Mouse (Mus musculus) spleen, postnatal 14 days (tissue): ENCODE results near the gene Xrn2.
"Not testable (repeated sequence)": the region's sequence is repeated elsewhere in the genome, so short reads cannot be mapped to it uniquely, and the experiment has no call there.

ENCODE experiments used
- DNase-seq, 2 experiments: peaks; one replicate each; pipeline ENCODE4 v3.0.0; 2021 to 2022; ENCODE audit warnings: low spot score in 2 of 2

The Xrn2 gene

DNA sequence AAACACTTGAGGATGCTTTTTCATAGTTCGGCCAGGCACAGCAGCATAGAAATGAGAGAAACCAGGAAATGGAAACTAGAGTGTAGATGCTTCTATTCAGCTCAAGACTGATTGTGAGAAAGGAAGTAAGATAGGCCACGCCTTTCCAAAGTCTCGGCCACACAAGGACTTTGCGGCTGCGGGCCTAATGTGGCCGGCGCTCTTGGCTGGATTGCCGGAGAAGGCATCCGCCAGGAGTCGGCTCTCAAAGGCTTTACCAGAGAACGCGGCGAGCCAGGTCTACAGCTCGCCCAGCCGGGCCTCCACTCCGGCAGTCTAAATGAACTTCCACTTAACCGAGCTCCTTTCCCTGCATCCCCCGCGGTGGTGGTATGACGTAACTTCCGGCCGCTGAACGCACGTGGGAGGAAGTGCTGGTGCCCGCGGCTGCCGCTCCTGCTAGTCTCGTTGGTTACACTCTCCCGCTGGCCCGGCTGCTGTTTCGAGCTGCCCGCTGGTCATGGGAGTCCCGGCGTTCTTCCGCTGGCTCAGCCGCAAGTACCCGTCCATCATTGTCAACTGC, at the start of gene Xrn2:
Xrn2 (plus strand) TSS at position 374 of the 562 bp plus-strand sequence.
- DNase-seq: peak; percentile 85 to 92

DNA sequence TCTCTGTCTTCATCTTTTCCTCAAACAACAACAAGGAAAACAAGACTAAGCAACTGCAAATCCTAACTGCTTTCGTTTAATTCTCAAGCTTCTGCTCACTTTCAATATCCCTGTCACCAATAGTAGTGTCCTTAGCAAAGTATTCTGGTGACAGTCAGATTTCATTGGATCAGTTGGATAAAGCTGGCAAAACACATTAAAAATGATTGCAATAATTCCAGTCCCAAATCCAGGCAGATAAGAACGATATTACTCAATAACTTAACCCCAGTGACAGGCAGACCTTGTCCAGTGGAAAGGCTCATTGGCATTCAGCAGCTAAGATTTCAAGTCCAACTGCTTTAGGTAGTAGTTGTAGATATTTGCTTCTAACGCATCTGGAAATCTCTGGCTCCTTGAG, 37.8 kb upstream of the Xrn2 start:
- no peak for DNase-seq

DNA sequence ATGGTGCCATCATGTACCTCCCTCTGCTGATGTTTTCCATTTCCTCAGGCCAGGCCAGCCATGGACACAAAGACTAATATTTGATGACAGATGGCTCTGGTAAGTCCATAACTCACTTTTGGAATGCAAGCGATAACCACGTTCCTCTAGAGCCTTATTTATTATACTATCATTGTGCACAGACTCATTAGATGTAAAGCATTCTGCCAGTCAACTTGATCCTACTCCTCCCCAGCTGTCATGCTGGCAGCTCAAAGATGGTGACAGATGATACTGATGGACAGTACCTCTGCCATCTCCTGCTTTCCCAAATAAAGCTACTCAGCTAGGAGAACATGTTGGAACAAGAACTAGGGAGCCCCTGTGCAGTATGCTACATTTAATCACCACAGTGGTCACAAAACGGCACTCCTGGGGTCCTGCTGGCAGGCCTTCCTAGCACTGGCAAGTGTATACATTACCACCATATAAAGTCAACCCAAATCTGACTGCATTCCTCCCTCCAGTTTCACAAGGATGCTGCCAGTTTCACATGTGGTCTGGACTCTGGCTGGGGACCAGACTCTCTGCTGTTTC, 37.3 kb upstream of the Xrn2 start:
- DNase-seq: no peak

DNA sequence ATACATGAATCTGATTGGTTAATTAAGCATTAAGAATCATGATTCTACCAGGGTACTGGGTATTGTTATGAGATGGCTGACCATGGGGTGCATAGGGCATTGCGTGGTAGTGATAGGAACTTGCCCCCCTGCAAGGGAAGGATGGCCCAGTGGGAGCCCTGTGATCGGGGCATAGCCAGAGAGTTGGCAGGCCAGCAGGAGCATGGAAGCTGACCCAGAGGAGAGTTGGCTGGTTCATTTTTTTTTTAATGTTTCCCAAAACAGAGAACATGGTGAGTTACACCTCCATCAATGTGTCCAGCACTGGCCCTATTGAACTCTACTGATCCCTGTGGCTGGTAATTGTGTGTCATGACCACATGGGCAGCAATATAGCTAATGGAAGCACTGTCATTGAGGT, 30.0 kb upstream of the Xrn2 start:
- no peak for DNase-seq

DNA sequence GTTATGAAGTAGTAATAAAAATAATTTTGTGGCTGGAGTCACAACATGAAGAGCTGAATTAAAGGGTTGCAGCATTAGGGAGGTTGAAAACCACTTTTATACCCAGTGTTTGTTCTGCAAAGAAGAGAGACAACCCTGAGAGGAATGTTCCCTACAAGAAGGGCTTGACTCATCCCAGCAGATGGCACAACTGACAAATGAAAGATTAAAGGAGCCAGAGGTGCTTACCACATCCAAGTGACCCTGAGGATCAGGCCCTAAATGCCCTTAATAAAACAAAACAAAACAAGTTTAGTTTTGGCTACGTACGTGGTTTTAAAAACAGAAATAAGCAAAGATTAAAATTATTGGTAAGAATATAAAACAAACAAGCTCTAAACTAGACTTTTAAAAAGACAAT, 28.0 kb upstream of the Xrn2 start:
- DNase-seq: no peak

DNA sequence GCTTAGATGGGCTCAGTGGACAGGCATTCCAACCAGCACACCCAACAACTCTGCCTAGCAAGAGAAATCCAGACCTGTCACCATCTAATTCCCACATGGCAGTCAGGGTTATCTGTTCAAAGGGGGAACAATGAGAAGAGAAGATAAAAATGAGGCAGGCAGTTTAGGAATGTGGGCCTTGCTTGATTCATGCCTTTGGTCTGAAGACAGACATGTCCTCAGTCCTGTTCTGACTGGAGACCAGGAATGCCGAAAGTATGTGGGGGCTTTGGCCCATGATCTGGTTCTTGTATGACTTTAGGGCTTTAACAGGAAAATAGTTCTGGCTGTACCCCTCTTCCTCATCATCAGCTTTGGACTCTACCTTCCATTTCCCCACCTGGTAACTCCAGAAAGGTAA, 27.0 kb upstream of the Xrn2 start:
- DNase-seq: no peak

DNA sequence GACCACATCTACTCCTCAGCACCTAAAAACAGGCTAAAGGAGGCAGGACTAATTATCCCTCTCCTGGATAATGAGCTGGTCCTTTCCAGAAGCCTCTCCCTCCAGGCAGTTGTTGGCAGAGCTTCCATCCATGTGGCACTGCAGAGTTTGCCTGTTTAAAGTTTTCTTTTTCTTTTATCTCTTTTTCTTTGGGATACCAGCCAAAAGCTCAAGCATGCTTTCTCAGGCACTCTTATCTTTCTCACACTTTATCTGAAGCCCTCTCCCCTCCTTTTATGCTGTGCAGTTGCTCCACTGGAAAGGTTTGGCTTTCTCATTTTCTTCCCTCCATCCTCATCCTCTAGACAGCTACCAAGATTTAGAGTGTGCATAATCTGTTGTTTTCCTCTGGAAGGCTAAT, 26.4 kb upstream of the Xrn2 start:
- DNase-seq: no peak

DNA sequence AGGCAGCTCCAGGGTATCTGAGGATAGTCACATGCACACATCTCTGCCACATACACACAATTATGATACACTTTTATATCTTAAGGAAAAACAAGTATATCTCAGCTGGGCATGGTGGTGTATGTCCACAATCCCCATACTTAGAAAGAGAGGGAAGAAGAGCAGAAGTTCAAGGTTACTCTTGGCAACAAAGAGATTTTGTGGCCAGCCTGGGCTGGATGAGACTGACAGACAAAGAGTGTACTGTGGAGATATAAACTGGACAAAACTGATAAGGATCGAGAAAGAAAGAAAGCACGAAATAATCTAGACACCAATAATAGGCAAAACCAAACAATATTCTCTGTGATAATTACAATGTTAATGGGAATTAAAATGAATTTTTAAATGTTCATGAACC, 5.5 kb upstream of the Xrn2 start:
- no peak for DNase-seq

DNA sequence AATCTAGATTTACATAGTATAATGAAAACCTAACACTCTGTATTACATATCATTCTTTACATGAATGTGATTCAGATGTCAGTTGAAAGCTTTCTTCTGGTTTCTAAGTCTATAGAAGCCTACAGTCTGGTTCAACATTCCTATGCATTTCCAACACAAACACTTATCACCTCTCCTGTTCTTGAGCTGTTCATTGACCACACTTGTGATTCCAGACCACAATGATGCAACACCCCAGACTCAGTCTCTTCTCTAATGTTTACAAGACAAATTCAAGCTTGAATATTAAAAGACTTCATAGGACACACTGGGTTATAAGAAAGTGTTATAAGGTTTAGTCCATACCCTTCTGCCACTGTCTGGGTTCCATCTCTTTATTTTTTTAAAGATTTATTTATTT, 3.7 kb upstream of the Xrn2 start:
- no peak for DNase-seq

DNA sequence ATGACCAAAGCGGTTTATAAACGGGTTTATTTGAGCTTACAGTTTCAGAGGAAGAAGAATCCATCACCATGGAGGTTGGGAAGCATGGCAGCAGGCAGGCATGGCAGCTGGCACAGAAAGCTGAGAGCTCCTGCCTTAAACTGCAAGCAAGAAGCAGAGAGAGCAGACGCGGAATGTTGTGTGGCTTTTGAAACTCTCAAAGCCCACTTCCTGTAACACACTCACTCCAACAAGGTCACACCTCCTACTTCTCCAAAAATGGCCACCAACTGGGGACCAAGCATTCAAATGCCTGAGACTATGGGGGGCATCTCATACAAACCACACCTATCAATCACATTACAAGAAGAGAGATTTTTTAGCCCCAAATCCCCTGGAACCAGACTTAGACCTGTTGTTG, 2.7 kb upstream of the Xrn2 start:
- DNase-seq: no peak

DNA sequence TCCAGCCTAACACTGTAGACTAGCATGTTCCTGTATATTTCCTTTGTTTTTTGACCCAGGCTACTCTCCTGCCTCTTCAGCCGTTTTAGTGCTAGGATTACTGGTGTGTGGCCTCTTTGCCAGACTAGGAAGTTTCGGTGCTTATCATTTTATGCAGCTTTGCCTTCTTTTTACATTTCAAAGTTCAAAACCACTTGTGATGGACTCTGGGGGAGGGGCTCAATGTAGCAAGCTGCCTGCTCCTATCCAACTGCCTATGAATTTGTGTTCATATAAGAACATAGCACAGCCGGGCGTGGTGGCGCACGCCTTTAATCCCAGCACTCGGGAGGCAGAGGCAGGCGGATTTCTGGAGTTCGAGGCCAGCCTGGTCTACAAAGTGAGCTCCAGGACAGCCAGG, 1.8 kb upstream of the Xrn2 start:
- DNase-seq: no peak

DNA sequence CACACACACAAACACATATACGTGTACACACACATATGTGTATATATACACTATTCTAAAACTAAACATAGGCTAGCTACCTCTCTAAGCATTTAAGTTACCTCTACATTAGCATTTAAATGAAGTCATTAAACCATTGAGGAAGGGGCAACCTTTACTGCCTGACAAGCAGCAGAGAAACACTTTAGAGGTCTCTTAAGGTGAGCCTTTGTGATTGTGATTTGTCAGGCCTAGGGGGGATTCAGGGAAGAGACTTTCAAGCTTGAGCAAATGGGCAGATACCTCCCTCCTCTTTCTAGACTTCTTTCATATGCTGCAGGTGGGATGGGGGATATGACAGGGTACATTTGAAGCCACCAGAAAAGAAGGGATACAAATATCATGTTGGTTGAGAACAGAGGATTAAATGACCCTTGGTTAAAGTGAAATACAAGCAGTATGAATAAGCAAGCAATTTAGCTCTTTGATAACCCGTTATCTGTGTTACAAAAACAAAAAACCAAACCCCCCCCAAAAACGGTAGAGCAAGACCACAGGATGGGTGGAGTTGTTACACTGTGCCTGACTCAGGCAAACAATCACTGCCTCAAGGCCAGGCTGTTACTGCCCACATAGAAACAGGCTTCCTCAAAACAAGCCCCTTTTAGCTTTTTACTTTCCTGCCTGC, 1.2 kb upstream of the Xrn2 start:
- DNase-seq: peak in 1 of 2 experiments; percentile 13

DNA sequence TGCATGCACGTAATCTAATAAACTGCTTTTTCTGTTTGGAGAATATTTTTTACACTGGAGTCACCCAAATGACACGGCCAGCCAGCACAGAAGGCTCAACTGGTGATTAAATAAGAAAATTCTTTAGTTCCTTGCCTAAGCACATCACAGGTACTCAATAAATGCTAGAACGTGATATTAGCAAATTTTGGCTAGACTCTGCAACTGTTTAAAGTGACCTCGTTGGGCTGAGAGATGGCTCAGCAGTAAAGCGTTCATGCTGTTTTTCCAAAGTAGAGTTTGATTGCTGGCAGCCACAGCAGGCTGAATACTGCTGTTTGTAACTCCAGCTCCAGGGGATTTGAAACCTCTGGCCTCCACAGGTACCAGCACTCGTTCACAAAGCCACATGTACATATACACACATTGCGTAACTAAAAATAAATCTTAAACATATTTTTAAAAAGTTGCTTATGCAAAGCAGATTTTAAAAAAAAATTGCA, 614 bp upstream of the Xrn2 start:
- DNase-seq: no peak

DNA sequence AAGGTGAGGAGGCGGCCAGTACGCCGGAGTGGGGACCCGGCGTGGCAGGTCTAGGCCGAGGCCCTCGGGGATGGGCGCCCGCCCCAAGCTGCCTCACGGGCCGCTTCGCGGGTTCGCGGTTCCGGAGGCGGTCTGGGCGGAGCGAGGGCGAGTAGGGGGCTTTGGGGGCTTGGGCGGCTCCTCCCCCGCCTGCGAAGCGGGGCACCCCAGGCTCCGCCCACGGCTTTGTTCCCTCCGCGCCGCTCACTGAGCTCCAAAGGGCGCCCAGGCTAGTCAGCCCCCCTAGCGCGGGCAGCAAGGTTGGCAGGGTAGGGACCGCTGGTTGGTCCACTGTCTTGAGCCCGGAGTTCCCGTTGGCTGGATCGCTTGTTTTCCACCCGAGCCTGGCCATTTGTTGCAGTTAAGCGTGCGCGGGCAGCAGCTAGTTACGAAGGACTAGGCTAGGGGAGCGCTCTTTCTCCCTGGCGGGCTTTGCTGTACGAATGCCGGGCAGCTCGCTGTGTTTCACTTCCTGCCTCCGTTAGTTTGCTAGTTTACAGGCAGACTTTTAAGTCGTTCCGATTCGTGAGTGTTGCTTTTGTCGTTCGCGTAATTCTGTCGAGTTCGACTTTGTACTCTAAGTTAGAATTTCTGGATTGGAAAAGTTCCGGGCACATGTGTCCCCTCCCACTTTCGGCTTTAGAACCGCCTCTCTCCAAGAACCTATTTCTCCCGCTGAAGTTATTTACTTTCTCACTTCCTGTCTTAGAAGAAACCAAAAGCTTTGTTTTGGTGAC, 586 bp downstream of the Xrn2 start:
- peak in 1 of 2 experiments; percentile 52 for DNase-seq

DNA sequence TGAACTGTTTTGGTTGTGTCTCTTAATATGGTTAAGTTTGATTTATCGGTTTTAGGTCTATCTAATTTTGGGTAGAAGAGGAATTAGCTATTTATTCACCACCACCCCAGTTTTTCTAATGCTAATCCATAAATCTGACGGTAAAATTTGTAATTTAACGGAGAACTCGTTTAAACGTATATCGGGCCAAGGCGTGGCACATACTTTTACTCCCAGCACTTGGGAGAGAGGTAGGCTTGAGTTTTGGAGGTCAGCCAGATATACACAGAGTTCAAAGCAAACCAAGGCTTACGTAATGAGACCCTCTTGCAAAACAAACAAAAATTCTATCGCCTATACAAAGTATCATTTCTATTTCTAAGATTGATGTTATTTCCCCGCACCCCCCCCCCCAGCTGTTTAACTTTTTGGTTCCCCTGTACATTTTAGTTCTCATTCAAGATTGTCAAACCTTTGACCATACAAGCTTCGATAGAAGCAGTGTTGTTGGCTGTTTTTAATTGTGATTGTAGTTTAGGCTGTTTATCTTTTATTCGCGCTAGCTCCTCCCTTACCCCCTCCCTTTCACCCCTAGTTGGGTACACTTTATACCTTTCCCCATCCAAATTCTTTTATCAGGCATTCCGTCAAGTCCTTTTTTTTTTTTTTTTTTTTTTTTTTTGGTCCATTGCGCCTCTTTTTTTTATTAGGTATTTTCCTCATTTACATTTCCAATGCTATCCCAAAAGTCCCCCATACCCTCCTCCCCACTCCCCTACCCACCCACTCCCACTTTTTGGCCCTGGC, 1.5 kb downstream of the Xrn2 start:
- DNase-seq: no peak

DNA sequence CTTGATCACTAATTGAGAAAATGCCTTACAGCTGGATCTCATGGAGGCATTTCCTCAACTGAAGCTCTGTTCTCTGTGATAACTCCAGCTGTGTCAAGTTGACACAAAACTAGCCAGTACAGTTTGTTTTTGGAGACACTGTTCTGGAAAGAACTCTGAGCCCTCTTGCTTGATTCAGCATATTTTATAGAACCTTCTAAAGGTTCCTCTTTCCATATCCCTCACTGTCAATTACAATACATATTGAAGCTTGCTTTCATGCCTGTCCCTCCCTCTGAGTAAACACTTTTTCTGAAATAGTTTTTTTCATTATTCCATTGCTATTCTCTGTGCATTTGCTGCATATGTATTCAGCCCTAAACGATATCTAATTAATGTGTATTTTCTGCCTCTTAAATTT, 9.2 kb downstream of the Xrn2 start:
- not testable (repeated sequence) for DNase-seq

DNA sequence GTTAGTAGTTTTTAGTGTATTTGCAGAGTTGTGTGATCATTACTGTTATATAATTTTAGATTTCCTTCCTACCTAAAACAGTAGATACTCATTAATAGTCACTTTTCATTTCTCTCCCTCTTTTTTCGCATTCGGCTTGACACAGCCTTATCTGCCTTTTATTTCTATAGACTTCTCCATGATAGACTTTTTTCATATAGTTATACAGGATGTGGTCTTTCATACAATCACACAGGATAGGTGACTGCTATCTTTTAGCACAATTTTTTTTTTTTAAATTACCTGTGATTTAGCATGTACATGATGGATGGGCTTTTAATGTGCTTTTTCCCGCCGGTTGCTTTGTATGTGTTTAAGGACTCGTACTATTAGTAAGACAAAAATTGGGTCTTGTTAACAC, 10.3 kb downstream of the Xrn2 start:
- DNase-seq: no peak

DNA sequence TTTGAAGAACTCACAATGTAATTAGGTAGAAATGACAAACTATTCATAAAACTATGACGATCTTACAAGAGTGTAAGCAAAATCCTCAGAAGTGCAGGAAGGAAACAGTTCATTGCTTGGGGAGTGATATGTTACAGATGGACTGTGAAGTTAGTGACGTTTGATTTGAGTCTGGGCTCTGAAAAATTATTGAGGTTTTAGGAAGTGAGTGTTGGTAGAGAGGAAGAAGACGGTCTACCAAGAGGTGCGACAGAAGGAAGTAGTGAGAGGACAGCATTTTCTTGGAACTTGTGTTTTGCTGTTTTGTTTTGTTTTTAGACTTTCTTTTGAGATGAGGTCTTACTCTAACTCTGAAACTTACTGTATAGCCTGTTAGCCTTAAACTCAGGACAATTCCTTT, 10.8 kb downstream of the Xrn2 start:
- no peak for DNase-seq

DNA sequence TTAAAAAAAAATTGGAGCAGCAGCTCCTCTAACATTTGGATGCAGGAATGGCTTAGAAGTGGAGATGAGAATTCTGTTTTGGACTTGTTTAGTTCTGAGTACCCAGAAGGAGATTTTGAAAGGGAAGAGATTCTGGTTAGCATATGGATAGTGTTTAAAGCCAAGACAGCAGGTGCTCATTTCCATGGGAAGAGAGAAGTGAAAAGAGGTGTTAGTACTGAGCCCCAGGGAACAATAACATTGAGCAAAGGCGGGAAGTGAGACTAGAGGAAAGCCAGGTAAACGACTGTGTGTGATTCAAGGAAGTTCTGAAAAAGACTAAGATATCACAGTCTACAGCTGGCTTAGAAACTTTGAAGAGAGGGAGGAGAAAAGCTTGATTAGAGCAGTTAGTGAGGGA, 20.3 kb downstream of the Xrn2 start:
- DNase-seq: no peak

DNA sequence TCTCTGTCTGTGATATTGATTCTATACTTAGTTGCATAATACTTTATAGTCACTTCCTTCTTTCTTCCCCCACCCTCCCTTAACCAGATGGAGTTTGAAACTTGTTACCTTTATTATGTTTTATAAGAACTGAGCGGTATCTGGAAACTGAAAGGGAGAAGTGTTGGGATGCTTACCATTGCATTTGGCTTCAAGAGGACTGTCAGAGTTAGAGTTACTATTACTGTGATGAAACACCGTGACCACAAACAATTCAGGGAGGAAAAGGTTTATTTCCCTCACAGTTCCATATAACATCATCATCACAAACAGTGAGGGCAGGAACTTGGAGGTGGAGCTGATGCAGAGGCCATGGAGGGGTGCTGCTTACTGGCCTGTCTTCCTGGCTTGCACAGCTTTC, 23.1 kb downstream of the Xrn2 start:
- DNase-seq: no peak

DNA sequence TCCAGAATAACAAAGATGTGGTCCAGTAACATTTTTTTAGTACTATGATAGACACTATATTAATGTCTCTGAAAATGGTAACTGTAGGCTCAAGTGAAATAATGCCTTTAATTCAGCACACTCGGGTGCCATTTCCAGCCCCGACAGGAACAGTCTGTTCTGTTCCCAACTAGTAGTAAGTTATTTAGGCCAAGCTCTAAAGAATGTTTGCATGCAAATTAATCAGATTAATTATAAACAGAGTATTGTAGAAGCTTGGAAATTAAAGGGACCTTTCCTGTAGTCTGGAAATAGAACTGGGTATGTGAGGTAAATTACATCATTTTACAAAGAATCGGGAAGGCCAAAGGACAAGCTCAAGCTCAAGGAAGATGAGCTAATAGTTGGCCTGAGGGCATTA, 34.3 kb downstream of the Xrn2 start:
- DNase-seq: no peak
